Comparison of ENCODE assay signal across 20 mouse cellular contexts in the genomic region with DNA sequence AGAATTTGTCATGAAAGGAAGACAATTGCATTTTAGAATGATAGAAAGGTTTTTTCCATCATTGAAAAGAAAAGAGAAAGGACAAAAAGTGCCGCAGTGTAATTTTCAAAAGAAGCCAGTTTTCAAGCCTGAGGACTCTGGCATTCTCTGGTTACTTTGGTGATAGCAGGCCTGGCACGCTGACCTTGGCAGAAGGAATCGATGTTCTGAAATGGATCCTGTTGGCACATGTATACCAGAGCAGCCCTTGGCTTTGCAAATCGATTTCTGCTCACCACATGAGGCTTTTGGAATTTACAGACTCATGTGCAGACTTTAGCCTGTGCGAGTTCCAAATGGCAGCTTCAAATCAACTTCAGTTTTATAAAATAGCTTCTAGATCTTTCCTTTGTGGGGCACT. TPM values are rescaled to one million over a fixed set of nuclear protein-coding genes. Genes with fewer than 3 reads are reported as not detected.
DNase-seq lines count a peak whose midpoint lies in the region; TF ChIP-seq lines count a peak whose summit lies in the region.
"Had no signal": no experiment of that assay in that cellular context is flagged by ENCODE, and none has a peak within 500 bp of the region (broad histone marks: within the 10 kb centered on the region; RNA-seq: fewer than 3 reads in every experiment).

No protein-coding gene starts in this region.

- TF ChIP-seq CTCF in layer of hippocampus, adult 2 months (conservative IDR thresholded peaks at IDR 0.05): no peak

- no peak overlapping the region for H3K4me3 ChIP-seq in layer of hippocampus, adult 2 months
- H3K4me3 ChIP-seq: forebrain, embryonic 15.5 days; hindbrain, embryonic 10.5 days; liver, embryonic 12.5 days; midbrain, embryonic 10.5 days; neural tube, embryonic 15.5 days had no signal

- peak; percentile 3 to 7 for DNase-seq in cerebellum, adult 18-20 months
- DNase-seq in cerebellum, postnatal 4 days (ENCODE audit: low spot score in 2 of 2): no peak
- DNase-seq in layer of hippocampus, adult 2 months (ENCODE audit: low spot score in 2 of 2): peak in 1 of 2 experiments; percentile 1
- no peak for DNase-seq in layer of hippocampus, postnatal 25 days (ENCODE audit: extremely low spot score in 1 of 2, low spot score in 1 of 2)
- DNase-seq in cerebellum, postnatal 10 days: peak; percentile 71 to 82
- peak; percentile 30 to 38 for DNase-seq in layer of hippocampus, postnatal 10 days (ENCODE audit: low spot score in 2 of 2)
- DNase-seq in right cerebral cortex, postnatal 4 days: no peak
- DNase-seq in urinary bladder, postnatal 36 days (ENCODE audit: low spot score in 2 of 2): no peak
- DNase-seq: adrenal gland, postnatal 10 days; gastrocnemius, postnatal 14 days; heart, adult 11 months; kidney, adult 18-20 months; kidney, postnatal 4 days; lung, adult 18-20 months; lung, postnatal 10 days had no signal

- H3K27ac ChIP-seq in layer of hippocampus, adult 2 months: peak overlapping the region; percentile 28; the same call in 1 of the 2 replicates
- H3K27ac ChIP-seq: forebrain, embryonic 15.5 days; hindbrain, embryonic 10.5 days; liver, embryonic 12.5 days; midbrain, embryonic 10.5 days; neural tube, embryonic 15.5 days had no signal

RNA-seq across cellular contexts. Expression of a gene that starts 0.8 kb away (rescaled TPM):
- total RNA-seq in layer of hippocampus, adult 2 months (2021): not detected
- not detected for total RNA-seq in layer of hippocampus, postnatal 25 days (2021)
- not detected for total RNA-seq in layer of hippocampus, postnatal 10 days (2021)
- total RNA-seq: gastrocnemius, postnatal 14 days had no signal

Comparison
In these comparisons a context has a peak if more than half of its experiments do, and no peak if none do; other contexts are left out.
1. DNase-seq: peak in cerebellum, adult 18-20 months (2 of 2), cerebellum, postnatal 10 days (2 of 2) and layer of hippocampus, postnatal 10 days (2 of 2); none in cerebellum, postnatal 4 days (0 of 2), layer of hippocampus, postnatal 25 days (0 of 2), right cerebral cortex, postnatal 4 days (single experiment) and urinary bladder, postnatal 36 days (0 of 2).